Mouse (Mus musculus) bone marrow, adult 2 months (tissue): ENCODE data around the gene Muc4.

ENCODE experiments used
- CTCF ChIP-seq: fragments of 200-500 bp; IDR thresholded peaks from 2 replicates; pipeline ENCODE4 v1.5.1; 2011; ENCODE audit warnings: low read length, control low read depth; ENCODE audit not compliant: control insufficient read depth, insufficient read depth
- POLR2A ChIP-seq: fragments of 200-500 bp; IDR thresholded peaks from 2 replicates; pipeline ENCODE4 v1.6.1; 2011; ENCODE audit warnings: low read depth, mild to moderate bottlenecking, control low read depth, low read length, borderline replicate concordance; ENCODE audit not compliant: control insufficient read depth

DNA sequence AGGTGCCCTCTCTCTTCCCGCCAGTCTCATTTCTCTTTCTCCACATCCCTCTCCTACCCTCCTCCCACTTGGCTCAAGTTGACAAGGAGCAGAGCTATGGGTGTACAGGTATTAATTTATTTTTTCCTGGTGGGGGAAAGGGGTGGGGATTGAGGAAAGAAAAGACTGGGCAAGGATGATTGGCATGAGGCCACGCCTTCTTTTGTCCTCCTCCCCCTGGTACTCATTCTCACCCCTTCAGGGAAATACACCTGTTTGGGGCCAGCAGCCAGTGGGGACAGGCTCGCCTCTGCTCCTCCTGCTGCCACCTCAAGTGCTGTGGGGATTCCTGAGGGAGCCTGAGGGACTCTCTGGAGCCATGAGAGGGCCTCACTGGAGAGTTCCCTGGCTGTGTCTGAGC is 336 bp downstream of the Muc4 start:
- TF ChIP-seq CTCF = no peak
- TF ChIP-seq POLR2A = no peak
